Mouse (Mus musculus) ES-E14 (cell line): ENCODE results near the gene Golga7b. TPM values are rescaled to one million over a fixed set of nuclear protein-coding genes. Genes with fewer than 3 reads are reported as not detected.

Experiments
- DNase-seq: peaks from one replicate; pipeline ENCODE4 v3.0.0-alpha.2; 2013; ENCODE audit warnings: low read depth, low spot score
- H3K27ac ChIP-seq: 2 replicates; pipeline ENCODE4 v1.5.1; 2012; ENCODE audit warnings: low read depth, mild to moderate bottlenecking, low read length, moderate library complexity, mixed read lengths; ENCODE audit not compliant: poor library complexity, insufficient read depth, severe bottlenecking
- H3K36me3 ChIP-seq: 2 replicates; pipeline ENCODE4 v1.6.1; 2012; ENCODE audit warnings: mild to moderate bottlenecking, low read length, moderate library complexity, mixed read lengths; ENCODE audit not compliant: control insufficient read depth, poor library complexity, insufficient read depth, severe bottlenecking
- H3K4me1 ChIP-seq, 2 experiments: fragments of 150-350 bp in 1 of 2; sonication (generic) in 1 of 2; 2 replicates each; pipeline ENCODE4 v1.6.1; 2012; ENCODE audit warnings: low read length in 2 of 2, mild to moderate bottlenecking in 1 of 2, mixed read lengths in 1 of 2; ENCODE audit not compliant: control insufficient read depth in 2 of 2, insufficient read depth in 2 of 2, poor library complexity in 1 of 2
- H3K4me3 ChIP-seq, 2 experiments: fragments of 150-350 bp in 1 of 2; sonication (generic) in 1 of 2; 2 replicates each; pipeline ENCODE4 v1.5.1; 2012; ENCODE audit warnings: low read length in 2 of 2, low read depth in 1 of 2, mild to moderate bottlenecking in 1 of 2, mixed read lengths in 1 of 2; ENCODE audit not compliant: insufficient read depth in 1 of 2, poor library complexity in 1 of 2, severe bottlenecking in 1 of 2
- H3K9ac ChIP-seq: 2 replicates; pipeline ENCODE4 v1.6.1; 2012; ENCODE audit warnings: low read depth, mild to moderate bottlenecking, low read length, mixed read lengths; ENCODE audit not compliant: poor library complexity, insufficient read depth, severe bottlenecking
- H3K9me3 ChIP-seq: fragments of 150-350 bp; sonication (generic); 2 replicates; pipeline ENCODE4 v1.6.1; 2012; ENCODE audit warnings: low read depth, mild to moderate bottlenecking, low read length; ENCODE audit not compliant: control insufficient read depth, insufficient read depth
- CHD2 ChIP-seq: IDR thresholded peaks from 2 replicates; pipeline ENCODE4 v1.6.1; 2014; ENCODE audit warnings: mild to moderate bottlenecking, low read depth, low read length, inconsistent platforms
- HCFC1 ChIP-seq: IDR thresholded peaks from 2 replicates; pipeline ENCODE4 v1.6.1; 2012; ENCODE audit warnings: low read length, inconsistent platforms, borderline replicate concordance; ENCODE audit not compliant: insufficient read depth
- MAFK ChIP-seq: IDR thresholded peaks from 2 replicates; pipeline ENCODE4 v1.6.1; 2014; ENCODE audit warnings: mild to moderate bottlenecking, low read depth, low read length, inconsistent platforms; ENCODE audit not compliant: insufficient read depth
- ZC3H11A ChIP-seq: IDR thresholded peaks from 2 replicates; pipeline ENCODE4 v1.6.1; 2012; ENCODE audit warnings: low read depth, mild to moderate bottlenecking, inconsistent platforms, low read length, borderline replicate concordance
- ZNF384 ChIP-seq: IDR thresholded peaks from 2 replicates; pipeline ENCODE4 v1.6.1; 2012; ENCODE audit warnings: low read depth, low read length, inconsistent platforms
- in situ Hi-C, 2 experiments: fragments of 600-800 bp; cut with MboI; formaldehyde crosslinking; loops; one replicate each; pipeline ENCODE4 v1.15.1; 2025; ENCODE audit warnings: low sequenced_read_pairs in 2 of 2, inconsistent platforms in 1 of 2; ENCODE audit not compliant: unreplicated experiment in 2 of 2
- total RNA-seq: library from RNA; depleted of rRNA; stranded (reverse); fragments of 300-350 nt; gene quantifications from 2 replicates; pipeline ENCODE4 v1.2.3, GENCODE M21; 2012

Golga7b gene
- total RNA-seq, 1 experiment = 0.09 TPM

GRCm38 (mm10) chr19:42243401-42243800, 4.0 kb upstream of the Golga7b start:
- no peaks in the 10 kb centered on the region for H3K4me1 ChIP-seq
- no peak overlapping the region for H3K27ac ChIP-seq
- in situ Hi-C loops = no loop called here
- no peaks in the 10 kb centered on the region for H3K36me3 ChIP-seq
- H3K4me3 ChIP-seq = no peak overlapping the region
- TF ChIP-seq ZC3H11A = no peak
- no peak for TF ChIP-seq MAFK
- TF ChIP-seq ZNF384 = no peak
- no peak for TF ChIP-seq CHD2
- no peak for TF ChIP-seq HCFC1
- DNase-seq = no peak
- H3K9ac ChIP-seq = no peak overlapping the region
- H3K9me3 ChIP-seq = no peaks in the 10 kb centered on the region

- in situ Hi-C loops = no loop called here
- H3K27ac ChIP-seq = no peak overlapping the region
- H3K4me3 ChIP-seq = no peak overlapping the region
- TF ChIP-seq HCFC1 (no peak), ZC3H11A (no peak), MAFK (no peak), CHD2 (no peak)
- H3K9me3 ChIP-seq = no peaks in the 10 kb centered on the region
- no peaks in the 10 kb centered on the region for H3K4me1 ChIP-seq
- DNase-seq = no peak
- no peaks in the 10 kb centered on the region for H3K36me3 ChIP-seq
- no peak overlapping the region for H3K9ac ChIP-seq
These were observed 748 bp upstream of the Golga7b start for GRCm38 (mm10) chr19:42246626-42247025.

DNA sequence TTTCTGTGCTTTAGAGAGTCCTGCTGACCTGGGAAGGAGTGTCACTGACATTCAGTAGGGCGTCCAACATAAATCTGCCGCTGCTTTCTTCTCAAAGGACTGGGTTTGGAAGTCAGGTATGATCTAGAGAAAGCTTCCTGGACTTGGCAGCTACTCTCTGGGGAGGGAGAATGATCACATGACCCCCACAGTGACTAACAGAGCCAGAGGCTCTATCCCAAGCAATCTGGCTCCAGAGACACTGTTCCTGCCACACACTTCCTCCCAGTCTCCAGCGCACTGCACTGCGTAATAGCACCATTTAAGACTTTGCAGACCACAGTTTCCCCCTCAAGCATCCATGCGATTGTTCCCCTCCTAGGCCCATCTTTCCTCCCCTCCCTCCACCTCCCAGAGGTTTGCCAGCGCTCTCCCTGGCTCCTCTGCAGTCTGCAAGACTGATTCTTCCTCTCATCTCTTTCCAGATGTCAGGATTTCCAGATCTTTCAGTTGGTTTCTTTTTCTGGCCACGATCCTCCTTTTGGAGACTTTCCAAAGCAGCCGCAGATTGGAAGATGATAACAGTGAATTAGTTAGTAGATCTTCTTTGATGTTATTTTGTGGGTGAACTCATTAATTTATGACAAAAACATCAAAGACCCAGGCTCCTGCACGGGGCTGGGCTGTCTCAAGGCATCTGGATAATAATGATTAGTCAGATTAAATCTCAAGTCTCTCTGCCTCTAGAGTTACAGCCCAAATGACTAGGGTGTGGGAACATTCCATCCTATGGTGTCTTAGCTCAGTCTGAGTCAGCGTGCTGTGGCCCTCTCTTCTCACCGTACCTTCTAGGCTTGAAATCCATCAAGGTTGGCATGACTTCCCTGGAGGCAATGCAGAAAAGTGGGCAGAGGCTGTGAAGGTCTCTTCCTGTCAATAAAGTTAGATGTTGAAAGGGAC, 2.9 kb downstream of the Golga7b start:
- no peak for DNase-seq
- Histone ChIP-seq H3K9ac (no peak overlapping the region), H3K4me1 (no peaks in the 10 kb centered on the region), H3K36me3 (no peaks in the 10 kb centered on the region), H3K27ac (no peak overlapping the region), H3K9me3 (no peaks in the 10 kb centered on the region), H3K4me3 (no peak overlapping the region)
- TF ChIP-seq ZNF384 (no peak), HCFC1 (no peak), MAFK (no peak), CHD2 (no peak), ZC3H11A (no peak)
- in situ Hi-C loops = no loop called here

DNA sequence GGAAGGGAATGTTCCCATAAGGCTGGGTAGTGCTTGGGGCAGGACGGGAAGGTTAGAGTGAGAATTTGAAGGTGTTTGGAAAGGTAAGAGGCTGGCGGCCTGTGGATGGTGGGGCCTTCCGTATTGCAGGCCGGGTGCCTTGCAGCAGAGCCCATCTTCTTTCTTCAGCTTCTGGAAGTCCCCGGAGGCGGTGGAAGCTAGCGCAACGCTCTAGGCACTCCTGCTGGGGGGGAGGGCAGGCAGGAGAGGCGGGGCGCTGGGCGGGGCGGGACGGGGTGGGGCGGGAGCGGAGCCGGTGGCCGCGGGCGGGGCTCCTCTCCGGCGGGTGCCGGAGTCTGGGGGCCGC, 8.0 kb downstream of the Golga7b start:
- Histone ChIP-seq H3K9me3 (no peaks in the 10 kb centered on the region), H3K4me3 (peak overlapping the region in 1 of 2 experiments; percentile 55; a peak in 2 of 4 replicates), H3K9ac (no peak overlapping the region), H3K27ac (no peak overlapping the region), H3K36me3 (no peaks in the 10 kb centered on the region), H3K4me1 (no peaks in the 10 kb centered on the region)
- no peak for DNase-seq
- TF ChIP-seq ZNF384 = no peak
- TF ChIP-seq CHD2 = no peak
- TF ChIP-seq HCFC1 = no peak
- TF ChIP-seq ZC3H11A = no peak
- TF ChIP-seq MAFK = no peak
- in situ Hi-C loops = no loop called here
